Mouse (Mus musculus) spleen, adult 2 months (tissue): ENCODE data around the gene Stab2. TPM values are rescaled to one million over a fixed set of nuclear protein-coding genes. Genes with fewer than 3 reads are reported as not detected.

ENCODE experiments used
- DNase-seq, 2 experiments: peaks; one replicate each; pipeline versions ENCODE4 v3.0.0 to v3.0.0-alpha.2; 2012 to 2021; ENCODE audit warnings: low spot score in 2 of 2, low read depth in 1 of 2
- H3K27ac ChIP-seq: fragments of 200-500 bp; 2 replicates; pipeline ENCODE4 v1.5.1; 2012; ENCODE audit warnings: low read length, inconsistent platforms; ENCODE audit not compliant: insufficient read depth
- H3K27me3 ChIP-seq: fragments of 200-500 bp; 2 replicates; pipeline ENCODE4 v1.6.1; 2012; ENCODE audit warnings: mild to moderate bottlenecking, moderate library complexity, low read length, inconsistent platforms; ENCODE audit not compliant: control insufficient read depth, insufficient read depth
- H3K36me3 ChIP-seq: fragments of 200-500 bp; 2 replicates; pipeline ENCODE4 v1.6.1; 2012; ENCODE audit warnings: mild to moderate bottlenecking, low read length, inconsistent platforms; ENCODE audit not compliant: control insufficient read depth, insufficient read depth
- H3K4me1 ChIP-seq: fragments of 200-500 bp; 2 replicates; pipeline ENCODE4 v1.6.1; 2011; ENCODE audit warnings: inconsistent platforms; ENCODE audit not compliant: control insufficient read depth, insufficient read depth, insufficient read length
- H3K4me3 ChIP-seq: fragments of 200-500 bp; 2 replicates; pipeline ENCODE4 v1.5.1; 2011; ENCODE audit warnings: mild to moderate bottlenecking, inconsistent platforms; ENCODE audit not compliant: insufficient read depth, insufficient read length; ENCODE audit errors: extremely low read depth
- CTCF ChIP-seq: fragments of 200-500 bp; IDR thresholded peaks from 2 replicates; pipeline ENCODE4 v1.5.1; 2011; ENCODE audit warnings: mild to moderate bottlenecking, inconsistent platforms; ENCODE audit not compliant: insufficient read depth, insufficient read length, insufficient replicate concordance; ENCODE audit errors: extremely low read depth
- POLR2A ChIP-seq: fragments of 200-500 bp; IDR thresholded peaks from 2 replicates; pipeline ENCODE4 v1.6.1; 2011; ENCODE audit warnings: low read depth, low read length, inconsistent platforms
- WGBS: fragments of 180-500 bp; shearing (Covaris S2); methylation state at CpG from one replicate; pipeline ENCODE4 v1.1.7; 2018; 5-methylcytosine and 5-hydroxymethylcytosine counted together
- polyA plus RNA-seq: library from polyadenylated mRNA; depleted of rRNA; stranded (reverse); fragments of >200 nt; gene quantifications from 2 replicates; pipeline ENCODE4 v1.2.3, GENCODE M21; 2012

Stab2 gene
- polyA plus RNA-seq, 1 experiment = 71.8 TPM

DNA sequence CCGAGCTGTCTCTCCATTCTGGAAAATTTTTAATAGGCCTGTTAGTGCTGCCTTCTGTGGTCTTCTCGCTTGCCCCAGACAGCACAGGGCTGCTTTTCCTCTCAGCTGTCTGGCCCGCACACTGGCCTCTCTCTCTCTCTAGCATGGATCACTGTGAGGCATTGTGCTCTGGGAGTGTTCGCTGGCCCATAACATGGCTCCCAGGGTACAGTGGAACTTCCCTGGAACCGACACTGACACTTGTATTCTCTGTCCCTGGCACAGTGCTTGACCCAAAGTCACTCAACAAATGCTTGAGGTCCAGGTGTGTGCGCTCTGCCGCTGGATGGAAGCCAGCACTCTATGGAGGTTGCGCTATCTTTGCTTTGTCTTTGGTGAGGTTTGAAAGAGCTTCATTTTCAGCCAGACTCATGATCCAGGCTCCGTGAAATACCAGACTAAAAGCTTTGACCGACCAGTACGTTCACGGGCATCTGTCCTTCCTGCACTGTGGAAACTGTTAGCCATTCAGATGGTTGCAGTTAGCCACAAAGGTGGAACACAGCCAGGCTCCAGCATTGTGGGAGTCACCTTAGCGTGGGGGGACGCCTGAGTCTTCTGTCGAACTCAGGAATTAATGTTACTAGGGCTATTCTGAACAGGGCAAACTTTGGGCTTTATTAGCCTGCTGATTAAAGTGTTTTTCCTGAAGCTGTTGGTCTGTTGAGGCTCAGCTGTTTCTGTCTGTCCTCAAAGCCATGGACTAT lies 199.6 kb downstream of the Stab2 start:
- 90% methylated on average over 15 of the region's 15 CpGs for WGBS
- TF ChIP-seq POLR2A = no peak
- no peak for TF ChIP-seq CTCF

DNA sequence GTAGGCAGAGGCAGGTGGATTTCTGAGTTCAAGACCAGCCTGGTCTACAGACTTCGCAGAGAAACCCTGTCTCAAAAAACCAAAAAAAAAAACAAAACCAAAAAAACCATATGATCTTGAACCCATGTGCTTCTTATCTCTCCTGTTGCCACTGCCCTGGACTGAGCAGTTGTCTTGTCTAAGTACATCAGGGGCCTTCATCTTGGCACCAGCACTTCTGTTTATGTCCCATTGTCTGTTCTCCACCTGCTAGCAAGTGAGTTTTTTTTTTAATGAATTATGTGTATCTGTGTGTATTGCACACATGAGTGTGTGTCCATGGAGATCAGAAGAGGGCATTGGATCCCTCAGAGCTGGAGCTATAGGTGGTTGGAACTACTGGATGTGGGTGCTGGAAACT lies 200.5 kb downstream of the Stab2 start:
- DNase-seq = no peak
- Histone ChIP-seq H3K4me3 (no peak overlapping the region), H3K36me3 (peaks cover under 1% of the 10 kb centered on the region; the same call in 1 of the 2 replicates), H3K4me1 (no peaks in the 10 kb centered on the region), H3K27ac (no peak overlapping the region), H3K27me3 (no peaks in the 10 kb centered on the region)
- TF ChIP-seq CTCF (no peak), POLR2A (no peak)
- 92% methylated on average over 1 of the region's 1 CpGs for WGBS

More for the DNA sequence above, 199.6 kb downstream of the Stab2 start:
- no peaks in the 10 kb centered on the region for H3K27me3 ChIP-seq
- no peak overlapping the region for H3K4me3 ChIP-seq
- no peak overlapping the region for H3K27ac ChIP-seq
- no peak for DNase-seq
- no peaks in the 10 kb centered on the region for H3K4me1 ChIP-seq
- H3K36me3 ChIP-seq = peaks cover 2% of the 10 kb centered on the region; the same call in 1 of the 2 replicates

DNA sequence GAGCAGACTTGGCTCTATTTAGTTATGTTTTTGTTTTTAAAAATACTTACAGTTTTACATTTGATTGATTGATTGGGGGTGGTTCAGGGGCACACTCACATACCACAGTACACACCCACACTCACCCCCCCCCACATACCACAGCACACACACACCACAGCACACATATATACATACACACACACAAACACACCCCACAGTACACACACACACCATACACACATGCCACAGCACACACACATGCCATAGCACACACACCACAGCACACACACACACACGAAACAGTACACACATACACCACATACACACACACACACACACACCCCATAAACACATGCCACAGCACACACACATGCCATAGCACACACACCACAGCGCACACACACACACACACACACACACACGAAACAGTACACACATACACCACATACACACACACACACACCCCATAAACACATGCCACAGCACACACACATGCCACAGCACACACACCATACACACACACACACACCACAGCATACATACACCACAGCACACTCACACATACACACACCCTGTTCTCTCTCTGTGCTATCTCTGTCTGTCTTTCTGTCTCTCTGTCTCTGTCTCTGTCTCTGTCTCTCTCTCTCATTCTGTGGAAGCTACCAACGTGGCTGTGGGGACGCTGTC lies 211.6 kb downstream of the Stab2 start:
- Histone ChIP-seq H3K36me3 (no peaks in the 10 kb centered on the region), H3K27ac (no peak overlapping the region), H3K4me3 (no peak overlapping the region), H3K27me3 (no peaks in the 10 kb centered on the region), H3K4me1 (no peaks in the 10 kb centered on the region; the same call in 1 of the 2 replicates)
- DNase-seq = no peak
- TF ChIP-seq CTCF = no peak
- 82% methylated on average over 5 of the region's 5 CpGs for WGBS

DNA sequence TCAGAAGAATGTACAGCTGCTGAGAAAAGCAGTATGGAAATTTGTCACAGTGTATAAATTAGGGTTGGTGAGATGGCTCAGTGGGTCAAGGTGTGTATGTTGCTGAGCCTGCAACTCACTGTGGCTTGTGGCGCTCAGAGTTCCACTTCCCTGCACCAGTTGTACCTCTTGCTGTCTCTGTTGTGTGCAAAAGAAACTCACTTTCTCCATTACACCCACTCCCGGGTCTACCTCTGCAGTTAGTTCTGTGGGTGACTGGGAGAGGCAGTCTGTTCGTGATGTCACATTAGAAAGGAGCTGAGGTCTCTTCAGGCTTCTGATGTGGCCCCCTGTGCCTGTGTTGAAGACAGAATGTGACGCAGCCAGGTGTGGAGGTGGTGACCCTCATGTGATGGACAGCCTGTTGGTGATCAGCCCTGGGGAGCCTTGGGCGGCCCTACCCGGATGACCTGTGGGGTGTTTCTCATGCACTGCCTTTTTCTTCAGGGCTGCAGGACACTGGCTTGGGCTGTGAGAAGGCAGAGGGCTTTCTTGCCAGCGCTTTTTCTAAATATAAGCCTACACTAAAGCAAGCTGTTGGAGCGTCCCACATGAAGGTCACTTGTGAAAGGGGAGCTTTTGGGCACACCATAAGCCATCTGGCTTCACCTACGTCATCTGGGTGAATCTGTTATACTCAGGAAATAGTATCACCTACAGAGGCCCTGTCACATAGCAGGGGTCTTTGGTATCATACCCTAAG lies 212.9 kb downstream of the Stab2 start:
- Histone ChIP-seq H3K4me1 (no peaks in the 10 kb centered on the region; the same call in 1 of the 2 replicates), H3K27me3 (no peaks in the 10 kb centered on the region), H3K27ac (no peak overlapping the region), H3K4me3 (no peak overlapping the region), H3K36me3 (no peaks in the 10 kb centered on the region)
- DNase-seq = no peak
- WGBS = 75% methylated on average over 9 of the region's 9 CpGs
- TF ChIP-seq CTCF = no peak
- no peak for TF ChIP-seq POLR2A

DNA sequence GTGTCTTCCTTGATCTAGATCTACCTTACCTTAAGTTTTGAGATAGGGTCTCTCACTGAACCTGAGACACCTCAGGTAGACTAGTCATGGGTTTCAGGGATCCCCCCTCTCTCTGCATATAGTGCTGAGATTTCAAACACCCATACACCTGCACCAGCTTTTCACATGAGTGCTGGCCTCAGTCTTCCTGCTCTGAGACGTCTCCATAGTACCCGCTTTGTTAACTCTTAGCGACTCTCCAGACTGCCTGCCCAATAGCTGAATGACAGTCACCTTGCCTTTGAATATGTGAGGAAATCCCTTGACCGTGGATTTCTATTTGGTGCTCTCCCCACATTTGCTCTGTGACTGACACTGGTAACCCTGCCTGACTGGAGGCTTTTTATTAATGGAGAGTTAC lies 213.6 kb downstream of the Stab2 start:
- no peaks in the 10 kb centered on the region for H3K27me3 ChIP-seq
- H3K27ac ChIP-seq = no peak overlapping the region
- TF ChIP-seq CTCF (no peak), POLR2A (no peak)
- no peak for DNase-seq
- H3K4me3 ChIP-seq = no peak overlapping the region
- H3K36me3 ChIP-seq = no peaks in the 10 kb centered on the region
- 83% methylated on average over 4 of the region's 4 CpGs for WGBS
- H3K4me1 ChIP-seq = no peaks in the 10 kb centered on the region; the same call in 1 of the 2 replicates

DNA sequence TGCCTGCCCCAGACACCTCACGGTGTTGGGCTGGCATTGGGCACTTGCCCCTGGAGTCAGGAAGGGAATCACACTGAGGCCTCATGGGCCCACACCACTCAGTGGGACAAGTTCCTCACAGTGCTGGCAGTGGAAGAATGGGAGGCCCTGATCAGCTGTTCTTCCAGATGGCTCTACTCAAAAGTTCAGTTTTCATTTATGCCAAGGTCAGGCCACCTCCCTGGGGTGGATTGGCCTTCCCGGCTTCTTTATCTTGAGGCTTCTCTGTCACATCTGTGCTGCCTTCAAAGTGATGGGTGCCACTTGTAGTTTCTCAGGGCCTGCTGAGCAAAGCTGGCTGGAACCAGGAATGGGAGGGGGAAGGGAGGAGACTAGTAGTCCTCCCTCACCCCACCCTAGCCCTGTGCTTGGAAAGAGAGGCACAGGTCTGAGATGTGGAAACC lies 214.3 kb downstream of the Stab2 start:
- Histone ChIP-seq H3K4me3 (no peak overlapping the region), H3K36me3 (no peaks in the 10 kb centered on the region), H3K27ac (no peak overlapping the region), H3K4me1 (no peaks in the 10 kb centered on the region; the same call in 1 of the 2 replicates), H3K27me3 (no peaks in the 10 kb centered on the region)
- DNase-seq = no peak
- WGBS = 77% methylated on average over 2 of the region's 2 CpGs
- TF ChIP-seq POLR2A (no peak), CTCF (no peak)
